Mouse (Mus musculus) heart, embryonic 16.5 days (tissue): Measurements from ENCODE around the gene Chrm1. TPM values are rescaled to one million over a fixed set of nuclear protein-coding genes. Genes with fewer than 3 reads are reported as not detected.
"Not testable (repeated sequence)": the region's sequence is repeated elsewhere in the genome, so short reads cannot be mapped to it uniquely, and the experiment has no call there.

Experiments
- ATAC-seq: fragments of 200-750 bp; cut with Nextera tagmentation; replicated peaks from 2 replicates; pipeline ENCODE4 v1.8.0; 2017; ENCODE audit warnings: moderate number of reproducible peaks; ENCODE audit not compliant: insufficient read depth, low FRiP score; ENCODE audit errors: extremely low read depth
- H3K27ac ChIP-seq: fragments of 300-500 bp; sonication (generic); 2 replicates; pipeline ENCODE4 v1.5.1; 2014; ENCODE audit warnings: mild to moderate bottlenecking, low read length, control low read depth, moderate library complexity
- H3K27me3 ChIP-seq: fragments of 300-500 bp; sonication (generic); 2 replicates; pipeline ENCODE4 v1.6.1; 2014; ENCODE audit warnings: low read length, mixed read lengths; ENCODE audit not compliant: control insufficient read depth, insufficient read depth
- H3K36me3 ChIP-seq: fragments of 300-500 bp; sonication (generic); 2 replicates; pipeline ENCODE4 v1.6.1; 2014; ENCODE audit not compliant: control insufficient read depth, insufficient read depth
- H3K4me1 ChIP-seq: fragments of 300-500 bp; sonication (generic); 2 replicates; pipeline ENCODE4 v1.6.1; 2014; ENCODE audit warnings: low read length, mixed read lengths; ENCODE audit not compliant: control insufficient read depth, insufficient read depth
- H3K4me2 ChIP-seq: fragments of 300-500 bp; sonication (generic); 2 replicates; pipeline ENCODE4 v1.6.1; 2014; ENCODE audit warnings: low read depth, mild to moderate bottlenecking, control low read depth, low read length
- H3K4me3 ChIP-seq: fragments of 300-500 bp; sonication (generic); 2 replicates; pipeline ENCODE4 v1.5.1; 2014; ENCODE audit warnings: mild to moderate bottlenecking, control low read depth, low read length
- H3K9ac ChIP-seq: fragments of 300-500 bp; sonication (generic); 2 replicates; pipeline ENCODE4 v1.6.1; 2014; ENCODE audit warnings: low read length, control low read depth
- H3K9me3 ChIP-seq: fragments of 300-500 bp; sonication (generic); replicated peaks from 2 replicates; pipeline ENCODE4 v1.6.1; 2016; ENCODE audit warnings: low read length; ENCODE audit not compliant: control insufficient read depth
- WGBS: fragments of 180-500 bp; shearing (Covaris S2); extraction: QIAGEN DNeasy Blood & Tissue Kit; methylation state at CpG from one replicate; pipeline ENCODE4 v1.1.7; 2014; 5-methylcytosine and 5-hydroxymethylcytosine counted together
- polyA plus RNA-seq: library from polyadenylated mRNA; unstranded; fragments of >200 nt; fragmentation: Nextera tagmentation; extraction: Ambion mirVana; gene quantifications from 2 replicates; pipeline ENCODE4 v1.2.1, GENCODE M21; 2015

The Chrm1 gene
- polyA plus RNA-seq, 1 experiment from 2014 or later = 0.09 TPM

- Histone ChIP-seq H3K27me3 (no peaks in the 10 kb centered on the region), H3K36me3 (no peaks in the 10 kb centered on the region), H3K27ac (no peak overlapping the region), H3K4me3 (no peak overlapping the region), H3K4me1 (peaks cover 11% of the 10 kb centered on the region), H3K9ac (no peak overlapping the region), H3K4me2 (no peak overlapping the region), H3K9me3 (no peaks in the 10 kb centered on the region)
- 71% methylated on average over 3 of the region's 3 CpGs for WGBS
- no peak for ATAC-seq
Measured at GRCm38 (mm10) chr19:8718357-8718756, 54.8 kb downstream of the Chrm1 start.

- ATAC-seq = not testable (repeated sequence)
Measured at GRCm38 (mm10) chr19:8719037-8719436, 55.4 kb downstream of the Chrm1 start.

GRCm38 (mm10) chr19:8721378-8721777 is 57.8 kb downstream of the Chrm1 start:
- H3K36me3 ChIP-seq = peaks cover 21% of the 10 kb centered on the region
- H3K4me1 ChIP-seq = peaks cover 23% of the 10 kb centered on the region
- H3K9me3 ChIP-seq = no peaks in the 10 kb centered on the region
- H3K9ac ChIP-seq = no peak overlapping the region
- H3K4me3 ChIP-seq = no peak overlapping the region
- no peak overlapping the region for H3K4me2 ChIP-seq
- no peak overlapping the region for H3K27ac ChIP-seq
- WGBS = 57% methylated on average over 1 of the region's 1 CpGs
- no peak for ATAC-seq
- no peaks in the 10 kb centered on the region for H3K27me3 ChIP-seq

More at GRCm38 (mm10) chr19:8719037-8719436, 55.4 kb downstream of the Chrm1 start:
- H3K4me3 ChIP-seq, H3K4me1 ChIP-seq, H3K4me2 ChIP-seq, H3K27ac ChIP-seq, H3K9ac ChIP-seq, H3K27me3 ChIP-seq, H3K9me3 ChIP-seq, H3K36me3 ChIP-seq: not testable (repeated sequence)

GRCm38 (mm10) chr19:8722021-8722420 is 58.4 kb downstream of the Chrm1 start:
- Histone ChIP-seq H3K27me3 (no peaks in the 10 kb centered on the region), H3K4me3 (peak overlapping the region; percentile 76), H3K9me3 (no peaks in the 10 kb centered on the region), H3K4me1 (peaks cover 23% of the 10 kb centered on the region), H3K27ac (no peak overlapping the region), H3K9ac (peak overlapping the region; percentile 87), H3K36me3 (peaks cover 27% of the 10 kb centered on the region), H3K4me2 (peak overlapping the region; percentile 74)
- no peak for ATAC-seq
- WGBS = 50% methylated on average over 4 of the region's 4 CpGs

- no peak for ATAC-seq
- Histone ChIP-seq H3K9ac (peak overlapping the region; percentile 87), H3K4me1 (peaks cover 23% of the 10 kb centered on the region), H3K4me3 (peak overlapping the region; percentile 76), H3K27ac (peak overlapping the region; percentile 94), H3K9me3 (no peaks in the 10 kb centered on the region), H3K36me3 (peaks cover 27% of the 10 kb centered on the region), H3K4me2 (peak overlapping the region; percentile 74), H3K27me3 (no peaks in the 10 kb centered on the region)
- under 1% methylated on average over 5 of the region's 5 CpGs for WGBS
Measured at GRCm38 (mm10) chr19:8722559-8722906, 58.9 kb downstream of the Chrm1 start.

- peaks cover 23% of the 10 kb centered on the region for H3K4me1 ChIP-seq
- H3K27me3 ChIP-seq = no peaks in the 10 kb centered on the region
- H3K9ac ChIP-seq = peak within 1 kb of the TSS; percentile 87
- peaks cover 27% of the 10 kb centered on the region for H3K36me3 ChIP-seq
- ATAC-seq = peak; percentile 98
- under 1% methylated on average over 50 of the region's 50 CpGs for WGBS
- peak within 1 kb of the TSS; percentile 76 for H3K4me3 ChIP-seq
- H3K27ac ChIP-seq = peak within 1 kb of the TSS; percentile 94
- H3K9me3 ChIP-seq = no peaks in the 10 kb centered on the region
- peak within 1 kb of the TSS; percentile 80 for H3K4me2 ChIP-seq
Measured at GRCm38 (mm10) chr19:8722907-8723573, 59.5 kb downstream of the Chrm1 start, which contains the start of gene Slc3a2. Gene Slc3a2 (minus strand): TSS chr19:8723369.

GRCm38 (mm10) chr19:8723574-8724346 is 60.2 kb downstream of the Chrm1 start:
- Histone ChIP-seq H3K27ac (peak overlapping the region; percentile 90), H3K4me2 (peak overlapping the region; percentile 80), H3K4me1 (peaks cover 23% of the 10 kb centered on the region), H3K27me3 (no peaks in the 10 kb centered on the region), H3K9ac (peak overlapping the region; percentile 87), H3K36me3 (peaks cover 27% of the 10 kb centered on the region), H3K9me3 (no peaks in the 10 kb centered on the region), H3K4me3 (peak overlapping the region; percentile 76)
- WGBS = 0% methylated on average over 20 of the region's 20 CpGs
- no peak for ATAC-seq

- Histone ChIP-seq H3K27ac (peak overlapping the region; percentile 90; the same call in 1 of the 2 replicates), H3K4me2 (peak overlapping the region; percentile 80), H3K27me3 (no peaks in the 10 kb centered on the region), H3K4me1 (peaks cover 23% of the 10 kb centered on the region), H3K36me3 (peaks cover 27% of the 10 kb centered on the region), H3K9me3 (no peaks in the 10 kb centered on the region), H3K9ac (peak overlapping the region; percentile 87), H3K4me3 (peak overlapping the region; percentile 76)
- WGBS = 0% methylated on average over 2 of the region's 2 CpGs
- no peak for ATAC-seq
Measured at GRCm38 (mm10) chr19:8724392-8724791, 60.8 kb downstream of the Chrm1 start.

GRCm38 (mm10) chr19:8725081-8725613 is 61.6 kb downstream of the Chrm1 start:
- Histone ChIP-seq H3K4me3 (peak overlapping the region; percentile 76), H3K4me1 (peaks cover 23% of the 10 kb centered on the region), H3K27me3 (no peaks in the 10 kb centered on the region), H3K4me2 (peak overlapping the region; percentile 80), H3K27ac (no peak overlapping the region), H3K36me3 (peaks cover 27% of the 10 kb centered on the region), H3K9ac (peak overlapping the region; percentile 87), H3K9me3 (no peaks in the 10 kb centered on the region)
- ATAC-seq = no peak
- WGBS = 55% methylated on average over 4 of the region's 4 CpGs
